Mouse (Mus musculus) right cerebral cortex, postnatal 14 days (tissue): Measurements from ENCODE around the gene 4931428L18Rik.
A peak's percentile ranks its signal among the peaks of the same experiment; 100 is the strongest.

Source experiments
- DNase-seq: peaks from one replicate; pipeline ENCODE4 v3.0.0; 2022

4931428L18Rik gene

GRCm38 (mm10) chr1:31222564-31222963, at the start of gene 4931428L18Rik, which contains the start of gene Pih1d3:
TSS of gene 4931428L18Rik (minus strand) at chr1:31222684.
TSS of gene Pih1d3 (plus strand) at chr1:31222838.
- no peak for DNase-seq

DNA sequence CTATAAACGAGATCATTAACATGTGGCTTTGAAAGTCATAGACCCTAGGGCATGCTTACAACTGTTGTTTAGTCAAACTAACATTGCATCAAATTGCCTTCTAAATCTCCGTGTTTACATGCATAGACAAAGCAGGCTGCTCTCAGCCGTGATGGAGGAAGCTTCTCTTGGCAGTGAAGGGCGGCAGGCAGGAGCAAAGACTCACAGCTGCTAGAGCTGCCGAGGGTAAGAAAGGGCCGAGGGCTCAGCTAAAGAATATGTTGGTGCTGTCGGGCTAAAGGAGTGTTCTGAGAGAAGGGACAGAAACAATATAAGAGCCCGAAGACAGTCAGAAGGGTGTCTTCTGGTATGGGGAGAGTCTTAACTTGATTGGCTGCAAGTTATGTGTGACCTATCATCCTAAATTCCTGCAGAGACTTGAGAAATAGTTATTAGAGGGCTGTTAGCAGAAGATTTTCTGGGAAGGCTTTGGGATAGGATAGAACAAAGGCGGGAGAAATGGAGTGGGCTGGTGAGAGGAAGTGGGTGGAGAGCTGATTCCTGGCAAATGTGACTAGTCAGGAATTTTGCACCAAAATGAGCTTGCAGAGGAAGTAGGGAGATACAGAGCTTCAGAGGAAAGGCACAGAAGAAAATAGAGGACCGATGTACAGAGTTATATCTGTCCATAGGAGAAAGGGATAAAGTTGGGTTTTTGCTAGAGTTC, 37.9 kb upstream of the 4931428L18Rik start:
- DNase-seq = no peak

GRCm38 (mm10) chr1:31233319-31234036, 11.0 kb upstream of the 4931428L18Rik start:
- DNase-seq = peak; percentile 25

GRCm38 (mm10) chr1:31220599-31221250, 1.8 kb downstream of the 4931428L18Rik start:
- no peak for DNase-seq

- DNase-seq = no peak
These were observed 7.7 kb downstream of the 4931428L18Rik start for GRCm38 (mm10) chr1:31214831-31215230.

DNA sequence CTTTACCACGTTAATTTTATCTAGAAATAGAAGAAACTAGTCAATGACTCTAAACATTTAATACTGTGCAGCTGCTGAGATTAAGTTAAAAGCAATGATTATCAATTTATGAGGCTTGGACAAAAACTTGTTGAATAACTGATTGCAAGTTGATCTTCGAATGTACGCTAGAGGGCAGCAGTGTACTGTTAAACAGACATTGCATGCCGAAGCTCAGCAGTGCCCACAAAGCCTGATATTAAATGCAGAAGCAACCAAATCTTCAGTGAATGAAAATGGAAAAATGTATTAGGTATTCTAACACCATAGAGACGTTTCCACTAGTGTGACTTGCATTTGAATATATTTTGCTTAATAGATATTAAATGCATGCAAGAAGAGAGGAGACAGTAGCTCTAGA, 12.3 kb downstream of the 4931428L18Rik start:
- DNase-seq = peak; percentile 62

DNA sequence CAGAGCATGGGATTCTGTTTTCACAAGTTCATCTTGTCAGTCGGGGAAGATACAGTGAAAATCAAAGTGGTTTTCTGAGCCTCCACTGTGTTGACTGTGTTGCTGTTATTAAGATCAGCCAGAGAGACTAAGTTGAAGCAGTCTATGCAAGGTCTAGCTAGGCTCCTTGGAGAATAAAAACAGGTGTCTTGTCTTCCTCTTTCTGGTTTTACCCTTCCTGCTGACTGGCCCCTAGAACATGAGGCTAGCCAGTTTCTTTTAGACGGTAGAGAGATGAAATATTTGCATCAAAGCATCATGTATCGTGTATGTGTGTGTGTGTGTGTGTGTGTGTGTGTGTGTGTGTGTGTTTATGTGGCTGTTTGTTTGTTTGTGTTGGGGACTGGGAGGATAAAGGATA, 16.7 kb downstream of the 4931428L18Rik start:
- no peak for DNase-seq

GRCm38 (mm10) chr1:31205346-31205745, 17.1 kb downstream of the 4931428L18Rik start:
- no peak for DNase-seq

DNA sequence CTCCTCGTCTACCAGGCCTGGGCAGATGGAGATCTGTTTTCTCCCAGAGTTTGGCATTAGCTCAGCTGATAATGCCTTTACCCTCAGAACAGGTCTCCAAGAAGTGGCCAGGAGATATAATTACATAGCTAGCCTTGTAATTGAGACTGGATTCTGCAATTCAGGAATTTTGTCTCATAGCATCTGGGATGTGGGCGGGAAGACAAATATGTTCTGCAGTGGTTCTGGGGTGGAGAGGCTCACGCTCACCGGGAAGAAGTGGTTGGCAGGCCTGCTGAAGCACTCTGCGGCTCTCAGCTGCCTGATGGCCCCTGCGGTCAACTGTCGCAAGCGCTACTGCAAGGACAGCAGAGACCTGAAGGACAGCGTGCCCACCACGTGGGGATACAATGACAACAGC, 18.7 kb downstream of the 4931428L18Rik start:
- DNase-seq = no peak

DNA sequence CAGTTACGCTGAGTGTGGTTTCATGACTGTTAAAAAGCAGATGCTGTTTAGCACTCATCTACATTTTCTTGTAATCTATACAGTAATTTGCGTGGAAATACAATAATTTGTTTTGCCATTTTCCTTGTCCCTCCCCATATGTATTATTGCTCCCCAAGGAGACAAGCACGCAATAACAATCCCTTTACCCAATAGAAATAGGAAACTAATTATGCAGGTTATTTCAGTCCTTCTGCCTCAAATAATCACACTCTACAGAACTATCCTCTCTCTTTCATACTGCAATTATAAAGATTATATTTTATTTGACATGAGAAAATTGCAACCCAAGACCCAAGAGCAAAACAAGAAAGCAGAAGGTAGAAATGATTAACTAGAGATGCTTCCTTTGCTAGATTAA, 25.5 kb downstream of the 4931428L18Rik start:
- no peak for DNase-seq

DNA sequence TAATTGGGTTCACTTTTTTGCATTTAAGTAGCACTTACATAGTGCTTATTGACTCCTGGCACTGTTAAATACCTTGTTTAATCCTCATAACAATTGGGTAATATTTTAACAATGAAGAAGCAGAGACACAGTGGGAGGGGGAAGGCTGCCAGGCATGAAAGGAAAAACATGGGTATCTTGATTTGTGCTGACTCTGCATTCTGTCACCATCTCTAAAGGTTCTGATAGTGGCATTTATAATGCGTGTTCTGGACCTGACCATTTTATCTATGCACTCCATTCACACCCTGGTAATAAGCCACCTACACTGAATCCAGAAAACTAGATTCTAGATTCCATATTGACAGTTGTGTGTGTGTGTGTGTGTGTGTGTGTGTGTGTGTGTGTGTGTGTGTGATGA, 26.9 kb downstream of the 4931428L18Rik start:
- DNase-seq = no peak

DNA sequence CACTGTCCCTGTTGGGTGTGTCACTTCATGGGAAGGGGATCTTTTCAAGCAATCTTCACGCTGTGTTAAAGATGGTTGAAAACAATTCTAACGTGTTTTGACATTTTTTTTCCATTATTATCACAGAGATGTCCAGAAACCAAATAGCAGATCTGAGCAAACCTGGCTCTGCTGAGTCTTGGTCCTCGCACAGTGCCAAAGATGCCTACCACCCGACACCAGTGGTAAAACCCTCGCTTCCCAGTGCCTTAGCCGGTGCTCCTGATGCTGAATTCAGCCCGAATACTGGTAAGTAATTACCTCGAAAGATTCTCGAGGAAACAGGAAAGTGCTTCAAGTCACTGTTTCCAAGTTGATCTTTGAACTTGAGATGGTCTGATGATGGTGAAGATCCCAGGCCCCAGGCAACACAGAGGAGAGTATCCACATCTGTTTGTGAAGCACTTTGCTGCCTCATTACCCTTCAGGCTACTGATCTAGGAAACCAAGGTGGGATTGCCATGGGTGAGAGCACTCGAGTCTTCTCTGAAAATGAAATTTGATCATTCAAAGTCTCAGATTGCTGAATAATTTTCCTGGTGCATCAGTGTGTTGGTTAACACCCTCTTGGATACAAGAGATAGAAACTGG, 32.1 kb downstream of the 4931428L18Rik start:
- DNase-seq = no peak

GRCm38 (mm10) chr1:31178264-31178663, 44.2 kb downstream of the 4931428L18Rik start:
- DNase-seq = no peak

DNA sequence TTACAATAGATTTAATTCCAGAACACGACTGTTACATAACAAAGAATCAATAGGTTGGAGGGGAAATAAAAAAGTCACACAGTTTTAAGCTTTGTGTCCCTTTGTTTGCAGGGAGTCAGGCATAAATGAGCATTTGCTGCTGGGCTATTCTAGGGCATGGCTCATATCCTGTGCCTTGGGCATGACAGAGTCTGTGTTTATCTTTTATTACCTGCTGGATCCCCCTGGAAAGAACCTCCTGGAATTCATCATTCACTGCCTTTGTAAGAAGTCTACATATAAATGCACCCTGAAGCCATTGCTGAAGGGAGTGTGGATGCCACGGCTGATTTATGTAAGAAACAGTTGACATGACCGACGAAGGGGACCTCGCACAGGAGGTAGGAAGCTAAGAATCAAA, 46.4 kb downstream of the 4931428L18Rik start, which contains the start of gene Lgsn:
Gene Lgsn, plus strand, starts transcription at position 301 of the 400 bp plus-strand sequence.
- no peak for DNase-seq

DNA sequence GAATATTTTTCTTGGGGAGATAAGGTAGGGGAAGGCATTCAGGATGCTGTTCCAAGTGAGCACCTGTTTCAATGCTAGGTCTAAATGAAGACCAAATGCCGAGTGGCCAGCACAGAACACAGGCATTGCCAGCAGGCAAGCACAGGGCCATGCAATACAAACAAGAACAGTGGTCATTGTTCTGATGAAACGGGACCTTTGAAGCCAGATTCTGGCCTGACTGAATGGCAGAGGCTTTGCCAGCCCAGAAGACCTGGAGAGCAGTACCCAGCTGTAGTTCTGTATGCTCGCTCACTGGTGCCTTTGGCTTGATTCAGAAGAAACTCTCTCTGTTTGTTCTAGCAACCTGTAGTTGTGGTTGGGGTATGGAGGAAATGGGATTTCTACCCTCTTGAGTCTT, 47.1 kb downstream of the 4931428L18Rik start:
- DNase-seq = no peak

DNA sequence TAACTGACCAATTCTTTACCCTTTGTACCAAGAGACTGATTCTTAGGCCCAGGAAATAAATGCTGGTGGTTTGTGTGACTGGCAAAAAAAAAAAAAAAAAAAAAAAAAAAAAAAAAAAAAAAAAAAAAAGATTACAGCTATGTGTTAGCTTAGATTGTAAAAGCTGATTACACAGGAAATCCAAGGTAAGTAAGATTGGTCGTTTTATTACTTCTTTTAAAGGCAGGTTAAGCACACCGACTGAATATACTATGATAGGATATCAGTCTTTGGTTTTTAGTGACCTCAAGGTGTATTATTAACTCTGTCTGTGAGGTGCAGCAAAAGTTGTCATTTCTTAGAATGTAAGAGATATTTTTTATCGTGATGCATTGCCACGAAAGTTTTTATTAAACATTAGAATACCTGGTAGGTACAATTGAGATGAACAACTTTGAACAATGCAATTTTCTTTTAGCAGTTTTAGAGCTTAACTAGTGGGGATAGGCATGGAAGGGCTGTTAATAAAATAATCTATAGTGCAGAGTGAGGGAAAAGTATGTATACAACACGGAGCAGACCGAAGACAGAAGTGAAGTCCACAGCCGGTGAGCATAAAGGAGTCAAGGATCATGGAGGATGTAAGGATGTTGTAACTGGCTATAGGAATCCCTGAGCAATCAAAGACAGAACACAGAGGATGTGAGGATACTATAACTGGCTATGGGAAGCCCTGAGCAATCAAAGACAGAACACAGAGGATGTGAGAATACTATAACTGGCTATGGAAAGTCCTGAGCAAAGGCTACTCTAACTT, 57.0 kb downstream of the 4931428L18Rik start:
- no peak for DNase-seq

DNA sequence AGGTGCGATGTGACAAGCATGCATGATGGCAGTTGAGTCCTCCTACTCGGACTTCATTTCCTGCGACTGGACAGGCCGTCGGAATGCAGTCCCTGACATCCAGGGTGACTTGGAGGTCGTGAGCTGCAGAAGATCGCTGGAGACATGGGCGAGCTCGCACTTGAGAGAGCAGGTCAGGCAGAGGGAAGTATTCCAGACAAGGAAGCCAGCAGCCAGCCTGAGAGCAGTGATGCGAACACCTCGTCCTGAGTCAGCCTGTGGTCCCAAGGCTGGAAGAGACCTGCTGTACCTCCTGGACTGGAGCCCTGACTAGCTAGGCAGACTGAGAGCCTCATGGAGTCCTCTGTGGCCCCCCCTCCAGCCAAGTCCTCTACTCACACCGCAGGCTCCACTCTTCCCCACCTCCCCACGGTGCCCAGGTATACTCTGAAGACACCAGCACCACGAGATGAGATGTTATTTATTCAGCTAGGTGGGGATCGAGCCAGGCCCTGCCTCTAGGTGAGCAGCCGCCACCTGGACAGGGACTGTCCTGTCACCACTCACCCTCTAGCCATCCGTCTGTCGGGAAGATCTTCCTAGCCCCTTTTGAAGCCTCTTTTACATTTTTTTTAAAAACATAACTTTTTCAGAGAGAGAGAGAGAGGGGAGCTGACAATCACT, 57.8 kb downstream of the 4931428L18Rik start:
- no peak for DNase-seq

GRCm38 (mm10) chr1:31156884-31157283, 65.6 kb downstream of the 4931428L18Rik start:
- no peak for DNase-seq

GRCm38 (mm10) chr1:31156185-31156584, 66.3 kb downstream of the 4931428L18Rik start:
- no peak for DNase-seq

GRCm38 (mm10) chr1:31153793-31154349, 68.6 kb downstream of the 4931428L18Rik start:
- peak; percentile 25 for DNase-seq

DNA sequence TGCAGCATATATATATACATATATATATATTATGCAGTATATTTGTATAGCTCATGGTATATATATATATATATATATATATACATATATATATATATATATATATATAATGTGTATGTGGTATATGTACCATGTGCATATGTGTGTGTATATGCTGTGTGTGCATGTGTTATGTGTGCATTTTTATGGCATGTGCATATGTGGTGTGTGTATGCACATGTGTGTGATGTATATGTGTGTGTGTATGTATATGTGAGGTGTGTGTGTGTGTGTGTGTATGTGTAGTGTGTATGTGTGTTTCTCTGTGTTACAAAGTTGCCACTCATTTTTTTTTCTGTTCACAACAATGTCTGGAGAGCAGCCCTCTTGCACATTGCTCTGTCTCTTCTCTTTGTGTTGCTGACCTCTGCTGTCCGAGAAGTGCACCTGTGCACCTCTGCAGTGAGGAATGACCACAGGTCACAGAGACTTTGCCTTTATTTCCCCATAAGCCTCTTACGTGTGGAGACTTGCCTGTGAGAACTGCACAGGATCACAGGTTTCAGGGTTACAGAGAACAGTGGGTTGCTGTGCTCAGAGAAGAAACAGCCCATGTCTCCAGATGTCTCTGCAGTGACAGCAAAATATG, 69.6 kb downstream of the 4931428L18Rik start:
- no peak for DNase-seq
